Mouse (Mus musculus): ENCODE measurements around the gene Gpr88.

The Gpr88 gene

GRCm38 (mm10) chr3:116253077-116253531, at the start of gene Gpr88:
Gpr88 (minus strand) TSS chr3:116253503.
- peak; percentile 23 for DNase-seq (ENCODE audit: low read depth, low spot score)

- DNase-seq (ENCODE audit: low read depth, low spot score): no peak
These were observed 49.3 kb upstream of the Gpr88 start for GRCm38 (mm10) chr3:116302581-116302980.

- no peak for DNase-seq (ENCODE audit: low read depth, low spot score)
These were observed 48.5 kb upstream of the Gpr88 start for GRCm38 (mm10) chr3:116301754-116302153.

GRCm38 (mm10) chr3:116298727-116299126, 45.4 kb upstream of the Gpr88 start:
- no peak for DNase-seq (ENCODE audit: low read depth, low spot score)

GRCm38 (mm10) chr3:116298003-116298402, 44.7 kb upstream of the Gpr88 start:
- no peak for DNase-seq (ENCODE audit: low read depth, low spot score)

- DNase-seq (ENCODE audit: low read depth, low spot score): no peak
These were observed 43.9 kb upstream of the Gpr88 start for GRCm38 (mm10) chr3:116297170-116297569.

GRCm38 (mm10) chr3:116290041-116290815, 36.9 kb upstream of the Gpr88 start:
- no peak for DNase-seq (ENCODE audit: low read depth, low spot score)

GRCm38 (mm10) chr3:116288833-116289232, 35.5 kb upstream of the Gpr88 start:
- no peak for DNase-seq (ENCODE audit: low read depth, low spot score)

- no peak for DNase-seq (ENCODE audit: low read depth, low spot score)
These were observed 31.4 kb upstream of the Gpr88 start for GRCm38 (mm10) chr3:116284735-116285134.

GRCm38 (mm10) chr3:116283996-116284395, 30.7 kb upstream of the Gpr88 start:
- DNase-seq (ENCODE audit: low read depth, low spot score): peak; percentile 37

GRCm38 (mm10) chr3:116281663-116282062, 28.4 kb upstream of the Gpr88 start:
- DNase-seq (ENCODE audit: low read depth, low spot score): no peak

- DNase-seq (ENCODE audit: low read depth, low spot score): no peak
These were observed 23.8 kb upstream of the Gpr88 start for GRCm38 (mm10) chr3:116277146-116277545.

- DNase-seq (ENCODE audit: low read depth, low spot score): no peak
These were observed 18.4 kb upstream of the Gpr88 start for GRCm38 (mm10) chr3:116271679-116272078.

- no peak for DNase-seq (ENCODE audit: low read depth, low spot score)
These were observed 13.8 kb upstream of the Gpr88 start for GRCm38 (mm10) chr3:116267036-116267654.

- no peak for DNase-seq (ENCODE audit: low read depth, low spot score)
These were observed 13.1 kb upstream of the Gpr88 start for GRCm38 (mm10) chr3:116266360-116266759.

GRCm38 (mm10) chr3:116263977-116264376, 10.7 kb upstream of the Gpr88 start:
- no peak for DNase-seq (ENCODE audit: low read depth, low spot score)

GRCm38 (mm10) chr3:116263061-116263460, 9.8 kb upstream of the Gpr88 start:
- DNase-seq (ENCODE audit: low read depth, low spot score): no peak

- no peak for DNase-seq (ENCODE audit: low read depth, low spot score)
These were observed 2.8 kb upstream of the Gpr88 start for GRCm38 (mm10) chr3:116256104-116256503.

- DNase-seq (ENCODE audit: low read depth, low spot score): peak; percentile 49
These were observed 855 bp downstream of the Gpr88 start for GRCm38 (mm10) chr3:116252255-116253040.

GRCm38 (mm10) chr3:116251481-116252254, 1.6 kb downstream of the Gpr88 start:
- peak; percentile 77 for DNase-seq (ENCODE audit: low read depth, low spot score)

- no peak for DNase-seq (ENCODE audit: low read depth, low spot score)
These were observed 4.3 kb downstream of the Gpr88 start for GRCm38 (mm10) chr3:116249026-116249425.

Measured in ZHBTc4 (cell line).